Mouse (Mus musculus): ENCODE results near the gene Cpsf3. TPM values are rescaled to one million over a fixed set of nuclear protein-coding genes. Genes with fewer than 3 reads are reported as not detected.

Cpsf3 gene
- polyA plus RNA-seq, 1 experiment from 2014 or later = 105 TPM

GRCm38 (mm10) chr12:21312201-21312600, 27.0 kb downstream of the Cpsf3 start:
- H3K9me3 ChIP-seq (ENCODE audit: control insufficient read depth, low read length) = no peaks in the 10 kb centered on the region
- H3K4me1 ChIP-seq (ENCODE audit: control insufficient read depth, insufficient read depth, low read length) = peaks cover 8% of the 10 kb centered on the region; the same call in 1 of the 2 replicates
- no peaks in the 10 kb centered on the region for H3K27me3 ChIP-seq (replicated peaks; ENCODE audit: control insufficient read depth, insufficient read depth, low read length)
- ATAC-seq = no peak
- WGBS = 91% methylated on average over 5 of the region's 5 CpGs
- H3K9ac ChIP-seq (ENCODE audit: low read depth, low read length) = no peak overlapping the region
- peaks cover 25% of the 10 kb centered on the region for H3K36me3 ChIP-seq (ENCODE audit: control insufficient read depth, insufficient read depth, low read length)
- H3K27ac ChIP-seq (ENCODE audit: low read length) = no peak overlapping the region
- no peak overlapping the region for H3K4me3 ChIP-seq (ENCODE audit: low read length)
- H3K4me2 ChIP-seq (ENCODE audit: low read depth, low read length) = no peak overlapping the region

GRCm38 (mm10) chr12:21315923-21316868, 31.0 kb downstream of the Cpsf3 start, which contains the start of gene Iah1:
Iah1 (plus strand) TSS chr12:21316389.
- WGBS = 3% methylated on average over 56 of the region's 59 CpGs
- peak; percentile 98 for ATAC-seq
- Histone ChIP-seq H3K27me3 (replicated peaks; ENCODE audit: control insufficient read depth, insufficient read depth, low read length) (no peaks in the 10 kb centered on the region), H3K27ac (ENCODE audit: low read length) (peak within 1 kb of the TSS; percentile 93), H3K9me3 (ENCODE audit: control insufficient read depth, low read length) (no peaks in the 10 kb centered on the region), H3K36me3 (ENCODE audit: control insufficient read depth, insufficient read depth, low read length) (peaks cover 14% of the 10 kb centered on the region), H3K4me2 (ENCODE audit: low read depth, low read length) (peak within 1 kb of the TSS; percentile 72), H3K4me3 (ENCODE audit: low read length) (peak within 1 kb of the TSS; percentile 81), H3K4me1 (ENCODE audit: control insufficient read depth, insufficient read depth, low read length) (peaks cover 12% of the 10 kb centered on the region), H3K9ac (ENCODE audit: low read depth, low read length) (peak within 1 kb of the TSS; percentile 84)

GRCm38 (mm10) chr12:21316869-21317265, 31.7 kb downstream of the Cpsf3 start:
- peak overlapping the region; percentile 72 for H3K4me2 ChIP-seq (ENCODE audit: low read depth, low read length)
- H3K27me3 ChIP-seq (replicated peaks; ENCODE audit: control insufficient read depth, insufficient read depth, low read length) = no peaks in the 10 kb centered on the region
- H3K27ac ChIP-seq (ENCODE audit: low read length) = peak overlapping the region; percentile 93
- H3K4me3 ChIP-seq (ENCODE audit: low read length) = peak overlapping the region; percentile 81
- ATAC-seq = no peak
- peaks cover 14% of the 10 kb centered on the region for H3K36me3 ChIP-seq (ENCODE audit: control insufficient read depth, insufficient read depth, low read length)
- no peaks in the 10 kb centered on the region for H3K9me3 ChIP-seq (ENCODE audit: control insufficient read depth, low read length)
- peaks cover 12% of the 10 kb centered on the region for H3K4me1 ChIP-seq (ENCODE audit: control insufficient read depth, insufficient read depth, low read length)
- H3K9ac ChIP-seq (ENCODE audit: low read depth, low read length) = peak overlapping the region; percentile 84
- 34% methylated on average over 7 of the region's 7 CpGs for WGBS

GRCm38 (mm10) chr12:21318143-21318895, 33.1 kb downstream of the Cpsf3 start:
- no peaks in the 10 kb centered on the region for H3K9me3 ChIP-seq (ENCODE audit: control insufficient read depth, low read length)
- ATAC-seq = no peak
- H3K4me3 ChIP-seq (ENCODE audit: low read length) = no peak overlapping the region
- no peaks in the 10 kb centered on the region for H3K27me3 ChIP-seq (replicated peaks; ENCODE audit: control insufficient read depth, insufficient read depth, low read length)
- H3K4me1 ChIP-seq (ENCODE audit: control insufficient read depth, insufficient read depth, low read length) = peaks cover 12% of the 10 kb centered on the region
- H3K36me3 ChIP-seq (ENCODE audit: control insufficient read depth, insufficient read depth, low read length) = peaks cover 11% of the 10 kb centered on the region
- H3K4me2 ChIP-seq (ENCODE audit: low read depth, low read length) = no peak overlapping the region
- no peak overlapping the region for H3K9ac ChIP-seq (ENCODE audit: low read depth, low read length)
- H3K27ac ChIP-seq (ENCODE audit: low read length) = no peak overlapping the region
- 80% methylated on average over 12 of the region's 12 CpGs for WGBS

GRCm38 (mm10) chr12:21320317-21320716, 35.1 kb downstream of the Cpsf3 start:
- ATAC-seq = no peak
- H3K27ac ChIP-seq (ENCODE audit: low read length) = no peak overlapping the region
- H3K4me3 ChIP-seq (ENCODE audit: low read length) = no peak overlapping the region
- H3K9ac ChIP-seq (ENCODE audit: low read depth, low read length) = no peak overlapping the region
- no peaks in the 10 kb centered on the region for H3K9me3 ChIP-seq (ENCODE audit: control insufficient read depth, low read length)
- no peak overlapping the region for H3K4me2 ChIP-seq (ENCODE audit: low read depth, low read length)
- 86% methylated on average over 4 of the region's 4 CpGs for WGBS
- H3K27me3 ChIP-seq (replicated peaks; ENCODE audit: control insufficient read depth, insufficient read depth, low read length) = no peaks in the 10 kb centered on the region
- H3K36me3 ChIP-seq (ENCODE audit: control insufficient read depth, insufficient read depth, low read length) = peaks cover 5% of the 10 kb centered on the region
- peaks cover 12% of the 10 kb centered on the region for H3K4me1 ChIP-seq (ENCODE audit: control insufficient read depth, insufficient read depth, low read length)

GRCm38 (mm10) chr12:21321170-21321569, 36.0 kb downstream of the Cpsf3 start:
- Histone ChIP-seq H3K27ac (ENCODE audit: low read length) (no peak overlapping the region), H3K27me3 (replicated peaks; ENCODE audit: control insufficient read depth, insufficient read depth, low read length) (no peaks in the 10 kb centered on the region), H3K9me3 (ENCODE audit: control insufficient read depth, low read length) (no peaks in the 10 kb centered on the region), H3K9ac (ENCODE audit: low read depth, low read length) (no peak overlapping the region), H3K4me1 (ENCODE audit: control insufficient read depth, insufficient read depth, low read length) (peaks cover 8% of the 10 kb centered on the region), H3K4me3 (ENCODE audit: low read length) (no peak overlapping the region), H3K4me2 (ENCODE audit: low read depth, low read length) (no peak overlapping the region), H3K36me3 (ENCODE audit: control insufficient read depth, insufficient read depth, low read length) (peaks cover 9% of the 10 kb centered on the region)
- no peak for ATAC-seq
- WGBS = 80% methylated on average over 9 of the region's 9 CpGs

- no peaks in the 10 kb centered on the region for H3K27me3 ChIP-seq (replicated peaks; ENCODE audit: control insufficient read depth, insufficient read depth, low read length)
- ATAC-seq = no peak
- no peak overlapping the region for H3K4me2 ChIP-seq (ENCODE audit: low read depth, low read length)
- H3K4me1 ChIP-seq (ENCODE audit: control insufficient read depth, insufficient read depth, low read length) = peaks cover 4% of the 10 kb centered on the region; the same call in 1 of the 2 replicates
- H3K9ac ChIP-seq (ENCODE audit: low read depth, low read length) = no peak overlapping the region
- no peaks in the 10 kb centered on the region for H3K9me3 ChIP-seq (ENCODE audit: control insufficient read depth, low read length)
- no peak overlapping the region for H3K4me3 ChIP-seq (ENCODE audit: low read length)
- 83% methylated on average over 4 of the region's 4 CpGs for WGBS
- no peak overlapping the region for H3K27ac ChIP-seq (ENCODE audit: low read length)
- H3K36me3 ChIP-seq (ENCODE audit: control insufficient read depth, insufficient read depth, low read length) = peaks cover 9% of the 10 kb centered on the region
These were observed 37.1 kb downstream of the Cpsf3 start for GRCm38 (mm10) chr12:21322296-21322695.

- H3K4me2 ChIP-seq (ENCODE audit: low read depth, low read length) = no peak overlapping the region
- 87% methylated on average over 9 of the region's 9 CpGs for WGBS
These were observed 37.7 kb downstream of the Cpsf3 start for GRCm38 (mm10) chr12:21322856-21323255.

GRCm38 (mm10) chr12:21324101-21324500, 38.9 kb downstream of the Cpsf3 start:
- no peak overlapping the region for H3K4me2 ChIP-seq (ENCODE audit: low read depth, low read length)
- no peak overlapping the region for H3K4me3 ChIP-seq (ENCODE audit: low read length)
- H3K9me3 ChIP-seq (ENCODE audit: control insufficient read depth, low read length) = no peaks in the 10 kb centered on the region
- ATAC-seq = peak; percentile 15; the same call in 1 of the 2 replicates
- no peak overlapping the region for H3K9ac ChIP-seq (ENCODE audit: low read depth, low read length)
- no peaks in the 10 kb centered on the region for H3K27me3 ChIP-seq (replicated peaks; ENCODE audit: control insufficient read depth, insufficient read depth, low read length)
- H3K27ac ChIP-seq (ENCODE audit: low read length) = no peak overlapping the region
- peaks cover 3% of the 10 kb centered on the region; the same call in 1 of the 2 replicates for H3K4me1 ChIP-seq (ENCODE audit: control insufficient read depth, insufficient read depth, low read length)
- WGBS = 74% methylated on average over 5 of the region's 5 CpGs
- peaks cover 9% of the 10 kb centered on the region for H3K36me3 ChIP-seq (ENCODE audit: control insufficient read depth, insufficient read depth, low read length)

More at GRCm38 (mm10) chr12:21322856-21323255, 37.7 kb downstream of the Cpsf3 start:
- H3K4me3 ChIP-seq (ENCODE audit: low read length) = no peak overlapping the region
- peaks cover 9% of the 10 kb centered on the region for H3K36me3 ChIP-seq (ENCODE audit: control insufficient read depth, insufficient read depth, low read length)
- no peaks in the 10 kb centered on the region for H3K27me3 ChIP-seq (replicated peaks; ENCODE audit: control insufficient read depth, insufficient read depth, low read length)
- peaks cover 3% of the 10 kb centered on the region; the same call in 1 of the 2 replicates for H3K4me1 ChIP-seq (ENCODE audit: control insufficient read depth, insufficient read depth, low read length)
- no peak overlapping the region for H3K27ac ChIP-seq (ENCODE audit: low read length)
- ATAC-seq = no peak
- H3K9me3 ChIP-seq (ENCODE audit: control insufficient read depth, low read length) = no peaks in the 10 kb centered on the region
- H3K9ac ChIP-seq (ENCODE audit: low read depth, low read length) = no peak overlapping the region
